Mouse (Mus musculus): ENCODE results near the gene Peli2. TPM values are rescaled to one million over a fixed set of nuclear protein-coding genes. Genes with fewer than 3 reads are reported as not detected.

Gene Peli2
- polyA plus RNA-seq, 1 experiment from 2014 or later = 7.3 TPM

- DNase-seq (ENCODE audit: low spot score) (no peak), ATAC-seq (replicated peaks; ENCODE audit: low FRiP score, low read depth) (0 out of 2 replicates have a peak, but pooled peaks have one; percentile 15)
- no peak overlapping the region for H3K4me3 ChIP-seq (replicated peaks; ENCODE audit: low read depth, low read length)
- no peak overlapping the region for H3K4me2 ChIP-seq (ENCODE audit: low read length)
- peak; percentile 27; the same call in 1 of the 2 replicates for TF ChIP-seq CTCF (IDR thresholded peaks at IDR 0.05; ENCODE audit: low read depth)
- WGBS = 39% methylated on average over 17 of the region's 17 CpGs
- H3K9ac ChIP-seq (ENCODE audit: low read depth, low read length) = no peak overlapping the region
- H3K4me1 ChIP-seq (replicated peaks; ENCODE audit: insufficient read depth, low read length) = peaks cover 38% of the 10 kb centered on the region
- H3K27ac ChIP-seq = no peak overlapping the region
- H3K36me3 ChIP-seq (ENCODE audit: insufficient read depth, low read length) = no peaks in the 10 kb centered on the region
- H3K27me3 ChIP-seq (ENCODE audit: insufficient read depth, low read length) = no peaks in the 10 kb centered on the region
- H3K9me3 ChIP-seq (replicated peaks; ENCODE audit: low read length) = no peaks in the 10 kb centered on the region
Observed at GRCm38 (mm10) chr14:48202096-48203036, 81.7 kb downstream of the Peli2 start.

- Histone ChIP-seq H3K27me3 (ENCODE audit: insufficient read depth, low read length) (no peaks in the 10 kb centered on the region), H3K4me3 (replicated peaks; ENCODE audit: low read depth, low read length) (no peak overlapping the region), H3K9ac (ENCODE audit: low read depth, low read length) (no peak overlapping the region), H3K27ac (no peak overlapping the region), H3K36me3 (ENCODE audit: insufficient read depth, low read length) (no peaks in the 10 kb centered on the region), H3K4me1 (replicated peaks; ENCODE audit: insufficient read depth, low read length) (peaks cover 32% of the 10 kb centered on the region), H3K4me2 (ENCODE audit: low read length) (no peak overlapping the region), H3K9me3 (replicated peaks; ENCODE audit: low read length) (no peaks in the 10 kb centered on the region)
- ATAC-seq (replicated peaks; ENCODE audit: low FRiP score, low read depth) (no peak), DNase-seq (ENCODE audit: low spot score) (no peak)
- 52% methylated on average over 10 of the region's 10 CpGs for WGBS
- TF ChIP-seq CTCF (IDR thresholded peaks at IDR 0.05; ENCODE audit: low read depth) = no peak
Observed at GRCm38 (mm10) chr14:48205044-48205443, 84.4 kb downstream of the Peli2 start.

DNA sequence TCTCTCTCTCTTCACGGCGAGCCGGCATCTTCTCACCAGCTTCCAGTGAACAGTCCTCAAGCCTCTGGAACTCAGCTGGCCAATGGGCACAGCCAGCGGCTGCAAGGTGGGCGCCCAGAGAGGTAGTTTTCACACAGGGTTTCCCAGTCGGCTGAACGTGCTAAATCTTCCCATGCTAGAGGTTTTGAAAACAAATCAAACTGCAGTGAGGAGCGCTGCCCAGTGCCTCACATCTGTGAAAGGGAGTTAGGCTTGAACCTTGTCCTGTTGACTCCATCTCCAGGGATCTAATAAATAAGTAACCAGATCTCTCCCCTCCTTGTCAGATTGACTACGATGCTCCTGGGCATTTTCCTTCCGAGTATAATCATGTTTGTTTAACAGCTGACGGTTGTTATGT, 85.0 kb downstream of the Peli2 start:
- Histone ChIP-seq H3K27me3 (ENCODE audit: insufficient read depth, low read length) (no peaks in the 10 kb centered on the region), H3K4me1 (replicated peaks; ENCODE audit: insufficient read depth, low read length) (peaks cover 37% of the 10 kb centered on the region), H3K9me3 (replicated peaks; ENCODE audit: low read length) (no peaks in the 10 kb centered on the region), H3K4me2 (ENCODE audit: low read length) (no peak overlapping the region), H3K4me3 (replicated peaks; ENCODE audit: low read depth, low read length) (no peak overlapping the region), H3K27ac (0 out of 2 replicates have a peak overlapping the region, but pooled peaks have one; percentile 8), H3K36me3 (ENCODE audit: insufficient read depth, low read length) (no peaks in the 10 kb centered on the region), H3K9ac (ENCODE audit: low read depth, low read length) (no peak overlapping the region)
- ATAC-seq (replicated peaks; ENCODE audit: low FRiP score, low read depth) = peak; percentile 24; the same call in 1 of the 2 replicates
- peak; percentile 84 for DNase-seq (ENCODE audit: low spot score)
- no peak for TF ChIP-seq CTCF (IDR thresholded peaks at IDR 0.05; ENCODE audit: low read depth)
- 20% methylated on average over 11 of the region's 11 CpGs for WGBS

GRCm38 (mm10) chr14:48207119-48207518, 86.5 kb downstream of the Peli2 start:
- Histone ChIP-seq H3K4me3 (replicated peaks; ENCODE audit: low read depth, low read length) (no peak overlapping the region; the same call in 1 of the 2 replicates), H3K36me3 (ENCODE audit: insufficient read depth, low read length) (no peaks in the 10 kb centered on the region), H3K27ac (peak overlapping the region; percentile 19), H3K9me3 (replicated peaks; ENCODE audit: low read length) (no peaks in the 10 kb centered on the region), H3K27me3 (ENCODE audit: insufficient read depth, low read length) (no peaks in the 10 kb centered on the region), H3K9ac (ENCODE audit: low read depth, low read length) (no peak overlapping the region), H3K4me2 (ENCODE audit: low read length) (peak overlapping the region; percentile 34), H3K4me1 (replicated peaks; ENCODE audit: insufficient read depth, low read length) (peaks cover 44% of the 10 kb centered on the region)
- DNase-seq (ENCODE audit: low spot score) (peak; percentile 80), ATAC-seq (replicated peaks; ENCODE audit: low FRiP score, low read depth) (no peak)
- WGBS = 16% methylated on average over 15 of the region's 15 CpGs
- TF ChIP-seq CTCF (IDR thresholded peaks at IDR 0.05; ENCODE audit: low read depth) = no peak

- no peak for DNase-seq (ENCODE audit: low spot score)
- TF ChIP-seq CTCF (IDR thresholded peaks at IDR 0.05; ENCODE audit: low read depth) = no peak
- Histone ChIP-seq H3K4me1 (replicated peaks; ENCODE audit: insufficient read depth, low read length) (peaks cover 41% of the 10 kb centered on the region), H3K36me3 (ENCODE audit: insufficient read depth, low read length) (no peaks in the 10 kb centered on the region), H3K4me3 (replicated peaks; ENCODE audit: low read depth, low read length) (no peak overlapping the region), H3K4me2 (ENCODE audit: low read length) (peak overlapping the region; percentile 34; the same call in 1 of the 2 replicates), H3K9ac (ENCODE audit: low read depth, low read length) (no peak overlapping the region), H3K9me3 (replicated peaks; ENCODE audit: low read length) (no peaks in the 10 kb centered on the region), H3K27ac (peak overlapping the region; percentile 19), H3K27me3 (ENCODE audit: insufficient read depth, low read length) (no peaks in the 10 kb centered on the region)
- 64% methylated on average over 12 of the region's 12 CpGs for WGBS
- no peak for ATAC-seq (replicated peaks; ENCODE audit: low FRiP score, low read depth)
Observed at GRCm38 (mm10) chr14:48207746-48208640, 87.4 kb downstream of the Peli2 start.

GRCm38 (mm10) chr14:48209436-48209835, 88.8 kb downstream of the Peli2 start:
- TF ChIP-seq CTCF (IDR thresholded peaks at IDR 0.05; ENCODE audit: low read depth) = no peak
- no peak overlapping the region for H3K4me2 ChIP-seq (ENCODE audit: low read length)
- H3K36me3 ChIP-seq (ENCODE audit: insufficient read depth, low read length) = no peaks in the 10 kb centered on the region
- no peaks in the 10 kb centered on the region for H3K27me3 ChIP-seq (ENCODE audit: insufficient read depth, low read length)
- H3K27ac ChIP-seq = no peak overlapping the region
- ATAC-seq (replicated peaks; ENCODE audit: low FRiP score, low read depth) (no peak), DNase-seq (ENCODE audit: low spot score) (no peak)
- peaks cover 45% of the 10 kb centered on the region for H3K4me1 ChIP-seq (replicated peaks; ENCODE audit: insufficient read depth, low read length)
- H3K4me3 ChIP-seq (replicated peaks; ENCODE audit: low read depth, low read length) = no peak overlapping the region
- H3K9ac ChIP-seq (ENCODE audit: low read depth, low read length) = no peak overlapping the region
- H3K9me3 ChIP-seq (replicated peaks; ENCODE audit: low read length) = no peaks in the 10 kb centered on the region
- 72% methylated on average over 5 of the region's 5 CpGs for WGBS
